Mouse (Mus musculus): ENCODE measurements at regions not wholly inside any gene's neighbourhood (a gene's known extent, or its start where the extent isn't known, plus 50 kb on each side); places are given as distances from the start of the nearest gene placed in this dataset.

DNA sequence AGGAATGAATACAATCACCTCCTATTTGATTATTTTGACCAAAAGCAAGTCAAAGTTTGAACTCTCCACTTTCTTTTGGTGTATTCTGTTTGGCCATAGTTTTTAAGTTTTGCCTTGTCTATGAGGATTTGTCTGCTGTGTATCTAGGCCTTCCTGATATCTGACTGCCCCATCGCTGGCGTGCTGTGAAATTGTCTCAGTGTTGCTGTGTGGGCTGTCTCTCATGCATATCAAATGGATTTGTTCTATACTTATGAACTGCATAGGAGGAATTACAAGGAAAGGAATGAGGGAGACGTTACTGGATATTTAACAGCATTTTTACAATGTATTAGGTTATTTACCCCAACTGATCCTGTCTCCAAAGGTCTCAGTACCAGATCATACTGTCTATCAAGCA, 1003.5 kb downstream of the Cdh11 start:
- TF ChIP-seq CTCF (IDR thresholded peaks at IDR 0.05; ENCODE audit: borderline replicate concordance, extremely low read depth, insufficient read depth, insufficient read length): no peak
- TF ChIP-seq POLR2A (IDR thresholded peaks at IDR 0.05; ENCODE audit: borderline replicate concordance, extremely low read depth, insufficient read depth, insufficient read length, poor library complexity, severe bottlenecking): no peak

Measured in brain, embryonic 14.5 days (tissue).